Mouse (Mus musculus): Measurements from ENCODE around the gene Pi4k2a.

- no peak for TF ChIP-seq CTCF (IDR thresholded peaks at IDR 0.05; ENCODE audit: extremely low read depth, insufficient read depth, insufficient read length, insufficient replicate concordance)
- TF ChIP-seq POLR2A (IDR thresholded peaks at IDR 0.05; ENCODE audit: low read depth, low read length) = no peak
Measured at GRCm38 (mm10) chr19:42058426-42058825, 31.8 kb upstream of the Pi4k2a start.

Data from spleen, adult 2 months (tissue).